Mouse (Mus musculus): ENCODE data around the gene Gpr63.

- no peak for TF ChIP-seq POLR2A (IDR thresholded peaks at IDR 0.05; ENCODE audit: low read depth, low read length)
- TF ChIP-seq CTCF (conservative IDR thresholded peaks at IDR 0.05; ENCODE audit: insufficient read depth, insufficient read length, low read depth, low read length): no peak
Observed at GRCm38 (mm10) chr4:24928926-24929325, 37.3 kb upstream of the Gpr63 start.
